Mouse (Mus musculus): ENCODE measurements around the gene Noa1. TPM values are rescaled to one million over a fixed set of nuclear protein-coding genes. Genes with fewer than 3 reads are reported as not detected.

Noa1 gene
- polyA plus RNA-seq, 1 experiment, result 22.5 TPM

DNA sequence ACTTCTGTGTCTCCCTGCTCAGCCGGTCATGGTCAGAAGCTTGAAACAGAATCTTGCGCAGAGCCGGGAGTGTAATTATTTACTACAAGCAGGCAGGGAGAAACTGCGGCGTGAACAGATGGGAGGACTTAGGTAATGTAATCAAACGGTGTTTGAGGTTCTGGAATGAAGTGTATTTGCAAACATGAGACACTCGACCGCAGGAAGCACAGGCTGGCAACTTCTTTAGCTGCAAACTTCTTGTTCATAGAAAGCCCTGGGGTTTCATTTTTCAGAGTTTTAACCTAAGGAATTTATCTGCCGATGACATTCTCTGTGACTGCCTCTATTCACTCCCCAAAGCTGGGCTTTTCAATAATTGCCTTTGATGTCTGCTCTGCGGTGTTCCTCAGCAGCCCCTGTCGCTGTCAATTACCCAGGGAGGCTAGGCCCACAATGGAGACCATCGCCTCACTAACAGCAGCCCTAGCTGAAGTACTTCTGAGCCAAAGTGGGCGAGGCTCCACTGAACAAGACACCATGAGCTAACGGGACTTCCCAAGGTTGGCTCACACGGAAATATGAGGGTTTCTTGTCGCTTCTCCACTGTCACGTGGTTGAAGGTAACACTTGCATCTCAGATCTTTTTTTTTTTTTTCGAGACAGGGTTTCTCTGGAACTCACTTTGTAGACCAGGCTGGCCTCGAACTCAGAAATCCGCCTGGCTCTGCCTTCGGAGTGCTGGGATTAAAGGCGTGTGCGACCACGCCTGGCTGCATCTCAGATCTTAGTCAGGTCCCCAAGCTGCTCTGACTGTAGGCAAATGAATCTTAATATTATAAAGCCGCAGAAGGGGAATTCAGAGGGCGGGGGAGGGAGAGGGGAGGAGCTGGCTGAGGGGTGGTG, 63.9 kb downstream of the Noa1 start:
- Histone ChIP-seq H3K27ac (ENCODE audit: insufficient read depth, low read length) (no peak overlapping the region), H3K9ac (ENCODE audit: low read depth, poor library complexity, severe bottlenecking) (no peak overlapping the region), H3K9me3 (replicated peaks; ENCODE audit: control insufficient read depth, insufficient read depth, low read length, poor library complexity, severe bottlenecking) (no peaks in the 10 kb centered on the region), H3K4me3 (ENCODE audit: low read depth, low read length) (no peak overlapping the region), H3K4me1 (ENCODE audit: control insufficient read depth, insufficient read depth, low read length) (no peaks in the 10 kb centered on the region), H3K27me3 (ENCODE audit: control insufficient read depth, insufficient read depth, low read length, poor library complexity, severe bottlenecking) (no peaks in the 10 kb centered on the region), H3K36me3 (ENCODE audit: control insufficient read depth, insufficient read depth, low read length, poor library complexity, severe bottlenecking) (no peaks in the 10 kb centered on the region)
- TF ChIP-seq POLR2A (IDR thresholded peaks at IDR 0.05; ENCODE audit: insufficient read depth, low read length) (no peak), CTCF (IDR thresholded peaks at IDR 0.05; ENCODE audit: low read depth, low read length) (no peak), EP300 (IDR thresholded peaks at IDR 0.05; ENCODE audit: insufficient read depth, low read depth, low read length) (no peak)

DNA sequence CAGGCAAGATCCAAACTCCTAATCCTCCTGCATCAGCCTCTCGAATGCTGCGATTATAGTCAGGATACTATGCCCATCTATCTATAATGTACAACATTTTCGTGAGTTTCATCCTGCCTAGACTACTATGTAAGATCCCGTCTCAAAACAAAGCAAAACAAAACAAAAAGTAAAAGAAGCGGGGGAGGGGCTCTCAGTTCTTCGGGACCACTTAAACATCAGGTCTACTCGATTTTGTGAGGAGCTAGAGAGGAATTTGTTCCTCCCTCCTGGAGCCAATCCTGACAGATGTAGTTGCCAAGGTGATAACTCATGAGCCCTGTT, 64.5 kb downstream of the Noa1 start:
- Histone ChIP-seq H3K4me1 (ENCODE audit: control insufficient read depth, insufficient read depth, low read length) (no peaks in the 10 kb centered on the region), H3K9ac (ENCODE audit: low read depth, poor library complexity, severe bottlenecking) (no peak overlapping the region), H3K36me3 (ENCODE audit: control insufficient read depth, insufficient read depth, low read length, poor library complexity, severe bottlenecking) (no peaks in the 10 kb centered on the region), H3K9me3 (replicated peaks; ENCODE audit: control insufficient read depth, insufficient read depth, low read length, poor library complexity, severe bottlenecking) (no peaks in the 10 kb centered on the region), H3K27ac (ENCODE audit: insufficient read depth, low read length) (no peak overlapping the region), H3K4me3 (ENCODE audit: low read depth, low read length) (no peak overlapping the region), H3K27me3 (ENCODE audit: control insufficient read depth, insufficient read depth, low read length, poor library complexity, severe bottlenecking) (no peaks in the 10 kb centered on the region)
- TF ChIP-seq CTCF (IDR thresholded peaks at IDR 0.05; ENCODE audit: low read depth, low read length), result no peak
- no peak for TF ChIP-seq POLR2A (IDR thresholded peaks at IDR 0.05; ENCODE audit: insufficient read depth, low read length)
- no peak for TF ChIP-seq EP300 (IDR thresholded peaks at IDR 0.05; ENCODE audit: insufficient read depth, low read depth, low read length)

DNA sequence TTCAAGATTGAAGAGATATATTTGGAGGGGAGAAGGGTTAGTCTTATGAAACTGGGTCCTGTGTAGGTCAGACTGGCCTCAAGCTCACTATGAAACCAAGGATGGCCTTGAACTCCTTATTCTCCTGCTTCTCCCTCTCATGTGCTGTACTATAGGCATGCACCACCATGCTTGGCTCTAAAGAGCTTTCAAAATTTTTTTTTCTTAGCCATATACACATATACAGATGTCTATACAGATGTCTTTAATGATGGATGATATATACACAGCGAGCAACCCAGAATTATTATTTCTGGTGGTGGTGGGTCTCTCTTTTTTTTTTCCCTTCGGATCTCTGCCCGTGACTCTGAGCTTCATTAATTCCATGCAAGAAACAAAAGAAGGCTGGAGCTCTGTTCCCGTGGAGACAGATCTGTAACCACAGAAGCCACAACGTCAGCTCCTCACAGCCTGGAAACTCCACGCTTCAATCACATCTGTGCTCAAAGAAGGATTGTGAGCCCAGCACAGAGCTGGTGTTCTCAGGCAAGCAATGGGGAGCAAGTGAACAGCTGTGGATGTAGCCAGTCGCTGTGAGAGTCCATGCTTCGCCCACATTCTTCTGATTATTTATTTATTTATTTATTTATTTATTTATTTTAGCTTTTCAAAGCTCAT, 65.4 kb downstream of the Noa1 start:
- TF ChIP-seq POLR2A (IDR thresholded peaks at IDR 0.05; ENCODE audit: insufficient read depth, low read length) (no peak), CTCF (IDR thresholded peaks at IDR 0.05; ENCODE audit: low read depth, low read length) (no peak), EP300 (IDR thresholded peaks at IDR 0.05; ENCODE audit: insufficient read depth, low read depth, low read length) (no peak)

More for the DNA sequence above, 65.4 kb downstream of the Noa1 start:
- no peak overlapping the region for H3K4me3 ChIP-seq (ENCODE audit: low read depth, low read length)
- H3K27me3 ChIP-seq (ENCODE audit: control insufficient read depth, insufficient read depth, low read length, poor library complexity, severe bottlenecking), result no peaks in the 10 kb centered on the region
- no peak overlapping the region for H3K9ac ChIP-seq (ENCODE audit: low read depth, poor library complexity, severe bottlenecking)
- H3K36me3 ChIP-seq (ENCODE audit: control insufficient read depth, insufficient read depth, low read length, poor library complexity, severe bottlenecking), result no peaks in the 10 kb centered on the region
- H3K9me3 ChIP-seq (replicated peaks; ENCODE audit: control insufficient read depth, insufficient read depth, low read length, poor library complexity, severe bottlenecking), result no peaks in the 10 kb centered on the region
- H3K4me1 ChIP-seq (ENCODE audit: control insufficient read depth, insufficient read depth, low read length), result peaks cover 2% of the 10 kb centered on the region
- H3K27ac ChIP-seq (ENCODE audit: insufficient read depth, low read length), result no peak overlapping the region

Other genes starting within 250 kb of the Noa1 start
- gene Hopx, start 195.0 kb downstream of the Noa1 start, polyA plus RNA-seq (2011; ENCODE audit: insufficient read depth, insufficient read length, low read depth, missing spikeins), result 8.9 and 9.5 TPM in 2 replicates
- not detected in 2 replicates for gene Spink2, start 98.6 kb downstream of the Noa1 start, polyA plus RNA-seq (2011; ENCODE audit: insufficient read depth, insufficient read length, low read depth, missing spikeins)
- gene Rest, start 44.6 kb downstream of the Noa1 start, polyA plus RNA-seq (2011; ENCODE audit: insufficient read depth, insufficient read length, low read depth, missing spikeins), result 106 and 115 TPM in 2 replicates
- gene Polr2b, start 63 bp upstream of the Noa1 start, polyA plus RNA-seq (2011; ENCODE audit: insufficient read depth, insufficient read length, low read depth, missing spikeins), result 238 and 257 TPM in 2 replicates
- gene Igfbp7, start 98.0 kb upstream of the Noa1 start, polyA plus RNA-seq (2011; ENCODE audit: insufficient read depth, insufficient read length, low read depth, missing spikeins), result 3.6 and 4.8 TPM in 2 replicates